Mouse (Mus musculus) limb, embryonic 11.5 days (tissue): ENCODE data around the gene Mff. TPM values are rescaled to one million over a fixed set of nuclear protein-coding genes. Genes with fewer than 3 reads are reported as not detected.

ENCODE experiments used
- ATAC-seq: fragments of 200-750 bp; cut with Nextera tagmentation; 2 replicates; pipeline ENCODE4 v1.8.0; 2017; ENCODE audit warnings: low read depth; ENCODE audit not compliant: insufficient number of reproducible peaks, low FRiP score, low TSS enrichment
- DNase-seq: peaks from one replicate; pipeline ENCODE4 v3.0.0-alpha.2; 2015; ENCODE audit warnings: low spot score
- H3K27ac ChIP-seq: fragments of 300-500 bp; sonication (generic); replicated peaks from 2 replicates; pipeline ENCODE4 v1.5.1; 2014; ENCODE audit warnings: low read depth, mild to moderate bottlenecking, low read length
- H3K27me3 ChIP-seq: fragments of 300-500 bp; sonication (generic); 2 replicates; pipeline ENCODE4 v1.6.1; 2014; ENCODE audit warnings: mild to moderate bottlenecking, low read length, mixed read lengths; ENCODE audit not compliant: control insufficient read depth, insufficient read depth
- H3K36me3 ChIP-seq: fragments of 300-500 bp; sonication (generic); 2 replicates; pipeline ENCODE4 v1.6.1; 2014; ENCODE audit warnings: mild to moderate bottlenecking, low read length, moderate library complexity, mixed read lengths; ENCODE audit not compliant: control insufficient read depth, insufficient read depth
- H3K4me1 ChIP-seq: fragments of 300-500 bp; sonication (generic); 2 replicates; pipeline ENCODE4 v1.6.1; 2014; ENCODE audit warnings: low read length, mixed read lengths; ENCODE audit not compliant: control insufficient read depth, insufficient read depth
- H3K4me2 ChIP-seq: fragments of 300-500 bp; sonication (generic); 2 replicates; pipeline ENCODE4 v1.6.1; 2014; ENCODE audit warnings: low read depth, mild to moderate bottlenecking, moderate library complexity; ENCODE audit not compliant: severe bottlenecking
- H3K4me3 ChIP-seq: fragments of 300-500 bp; sonication (generic); 2 replicates; pipeline ENCODE4 v1.5.1; 2014; ENCODE audit warnings: low read depth, low read length
- H3K9ac ChIP-seq: fragments of 300-500 bp; sonication (generic); 2 replicates; pipeline ENCODE4 v1.6.1; 2014; ENCODE audit warnings: mild to moderate bottlenecking, low read length
- H3K9me3 ChIP-seq: fragments of 300-500 bp; sonication (generic); 2 replicates; pipeline ENCODE4 v1.6.1; 2016; ENCODE audit warnings: low read length; ENCODE audit not compliant: control insufficient read depth
- WGBS: fragments of 180-500 bp; shearing (Covaris S2); extraction: QIAGEN DNeasy Blood & Tissue Kit; methylation state at CpG from one replicate; pipeline ENCODE4 v1.1.7; 2014; 5-methylcytosine and 5-hydroxymethylcytosine counted together
- polyA plus RNA-seq: library from polyadenylated mRNA; unstranded; fragments of >200 nt; fragmentation: Nextera tagmentation; extraction: Ambion mirVana; gene quantifications from 2 replicates; pipeline ENCODE4 v1.2.1, GENCODE M21; 2014

Mff gene
- polyA plus RNA-seq, 1 experiment from 2014 or later = 234 TPM

GRCm38 (mm10) chr1:82761454-82762169, 36.9 kb downstream of the Mff start:
- no peak for DNase-seq

DNA sequence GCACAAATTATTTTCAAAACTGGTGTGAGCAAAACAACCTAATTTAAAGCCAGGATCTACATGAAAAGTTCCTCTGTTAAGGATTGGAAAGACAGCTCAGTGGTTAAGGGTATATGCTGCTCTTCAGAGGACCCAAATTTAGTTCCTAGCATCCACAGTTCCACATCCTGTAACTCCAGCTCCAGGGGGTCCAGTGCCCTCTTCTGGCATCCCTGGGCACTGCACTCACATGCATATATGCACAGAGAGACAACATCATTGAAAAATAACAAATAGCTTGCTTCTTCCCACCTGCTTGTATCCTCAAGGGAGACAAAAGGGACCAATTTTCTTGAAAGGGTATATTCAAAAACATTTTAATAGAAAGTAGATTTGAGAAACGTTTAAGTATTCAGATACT, 37.6 kb downstream of the Mff start:
- Histone ChIP-seq H3K4me1 (no peaks in the 10 kb centered on the region), H3K27me3 (no peaks in the 10 kb centered on the region), H3K36me3 (peaks cover 3% of the 10 kb centered on the region; the same call in 1 of the 2 replicates), H3K4me2 (no peak overlapping the region), H3K4me3 (no peak overlapping the region), H3K9ac (no peak overlapping the region), H3K9me3 (no peaks in the 10 kb centered on the region), H3K27ac (no peak overlapping the region)
- DNase-seq (no peak), ATAC-seq (no peak)
- 72% methylated on average over 1 of the region's 1 CpGs for WGBS

More at GRCm38 (mm10) chr1:82761454-82762169, 36.9 kb downstream of the Mff start:
- Histone ChIP-seq H3K36me3 (peaks cover 3% of the 10 kb centered on the region; the same call in 1 of the 2 replicates), H3K27ac (no peak overlapping the region), H3K4me3 (no peak overlapping the region), H3K27me3 (no peaks in the 10 kb centered on the region), H3K9me3 (no peaks in the 10 kb centered on the region), H3K4me2 (no peak overlapping the region), H3K4me1 (no peaks in the 10 kb centered on the region), H3K9ac (no peak overlapping the region)
- no peak for ATAC-seq
- 90% methylated on average over 8 of the region's 8 CpGs for WGBS

DNA sequence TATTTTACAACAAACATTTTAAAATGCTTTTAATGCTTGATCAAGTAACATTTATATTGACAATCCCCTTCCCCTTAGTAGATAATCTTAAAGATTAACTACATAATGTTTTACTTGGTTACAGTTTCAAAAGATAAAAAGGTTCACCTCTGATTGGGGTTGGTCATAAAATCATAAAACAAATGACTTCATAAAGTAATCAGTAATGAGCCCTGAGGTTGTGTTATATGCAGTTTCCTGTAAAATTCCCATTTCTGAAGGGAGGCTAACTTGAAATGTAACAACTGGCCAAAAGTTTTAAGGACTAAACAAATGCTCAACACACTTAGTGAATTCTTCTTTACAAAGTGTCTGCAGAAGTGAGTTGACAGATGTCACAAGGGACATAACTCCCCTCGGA, 41.5 kb downstream of the Mff start:
- H3K4me2 ChIP-seq = no peak overlapping the region
- no peak overlapping the region for H3K4me3 ChIP-seq
- no peaks in the 10 kb centered on the region for H3K27me3 ChIP-seq
- no peaks in the 10 kb centered on the region for H3K4me1 ChIP-seq
- DNase-seq (no peak), ATAC-seq (no peak)
- no peak overlapping the region for H3K9ac ChIP-seq
- H3K27ac ChIP-seq = no peak overlapping the region
- WGBS = 69% methylated on average over 1 of the region's 1 CpGs
- no peaks in the 10 kb centered on the region for H3K36me3 ChIP-seq
- no peaks in the 10 kb centered on the region for H3K9me3 ChIP-seq

DNA sequence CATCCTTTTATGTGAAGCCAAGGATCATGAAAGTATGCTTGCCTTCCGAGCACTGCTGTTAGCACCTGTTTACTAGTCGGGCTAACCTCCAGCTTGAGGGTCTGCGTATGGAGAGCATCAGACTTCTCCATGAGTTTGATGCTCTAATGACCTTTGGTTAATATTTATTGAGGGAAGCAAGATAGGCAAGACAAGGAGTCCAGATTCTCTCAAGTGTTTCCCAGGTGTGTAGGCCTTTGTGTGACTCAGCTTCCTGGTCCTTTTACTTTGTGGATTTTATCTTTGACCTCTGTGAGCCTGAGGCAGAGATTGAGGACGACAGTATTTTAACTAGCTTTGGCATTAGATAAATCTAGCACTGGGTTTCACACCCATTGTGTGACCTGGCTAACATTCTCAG, 42.0 kb downstream of the Mff start:
- Histone ChIP-seq H3K4me2 (no peak overlapping the region), H3K4me3 (no peak overlapping the region), H3K36me3 (no peaks in the 10 kb centered on the region), H3K27me3 (no peaks in the 10 kb centered on the region), H3K9me3 (no peaks in the 10 kb centered on the region), H3K27ac (no peak overlapping the region), H3K4me1 (no peaks in the 10 kb centered on the region), H3K9ac (no peak overlapping the region)
- ATAC-seq = no peak
- no peak for DNase-seq
- WGBS = 69% methylated on average over 4 of the region's 4 CpGs

GRCm38 (mm10) chr1:82768269-82768668, 43.6 kb downstream of the Mff start, which contains the start of gene Tm4sf20:
Gene Tm4sf20 (minus strand): TSS chr1:82768461.
- no peak within 1 kb of the TSS for H3K27ac ChIP-seq
- H3K27me3 ChIP-seq = no peaks in the 10 kb centered on the region
- 82% methylated on average over 5 of the region's 5 CpGs for WGBS
- no peak within 1 kb of the TSS for H3K4me2 ChIP-seq
- H3K4me3 ChIP-seq = no peak within 1 kb of the TSS
- H3K4me1 ChIP-seq = no peaks in the 10 kb centered on the region
- DNase-seq = no peak
- no peaks in the 10 kb centered on the region for H3K36me3 ChIP-seq
- no peaks in the 10 kb centered on the region for H3K9me3 ChIP-seq
- ATAC-seq = no peak
- H3K9ac ChIP-seq = no peak within 1 kb of the TSS

GRCm38 (mm10) chr1:82771022-82771586, 46.4 kb downstream of the Mff start, which contains the start of gene Gm47791:
Gene Gm47791 (minus strand): TSS chr1:82771243.
- no peak for ATAC-seq
- Histone ChIP-seq H3K9ac (no peak within 1 kb of the TSS), H3K4me1 (no peaks in the 10 kb centered on the region), H3K4me3 (no peak within 1 kb of the TSS), H3K9me3 (no peaks in the 10 kb centered on the region), H3K27me3 (no peaks in the 10 kb centered on the region), H3K27ac (no peak within 1 kb of the TSS), H3K36me3 (no peaks in the 10 kb centered on the region), H3K4me2 (no peak within 1 kb of the TSS)
- no peak for DNase-seq
- 93% methylated on average over 15 of the region's 15 CpGs for WGBS

GRCm38 (mm10) chr1:82772428-82772827, 47.7 kb downstream of the Mff start:
- no peak overlapping the region for H3K9ac ChIP-seq
- no peak overlapping the region for H3K4me3 ChIP-seq
- 0 out of 2 replicates have a peak, but pooled peaks have one; percentile 13 for ATAC-seq
- H3K9me3 ChIP-seq = no peaks in the 10 kb centered on the region
- no peak for DNase-seq
- 90% methylated on average over 4 of the region's 4 CpGs for WGBS
- H3K36me3 ChIP-seq = no peaks in the 10 kb centered on the region
- no peak overlapping the region for H3K4me2 ChIP-seq
- H3K27me3 ChIP-seq = no peaks in the 10 kb centered on the region
- H3K4me1 ChIP-seq = no peaks in the 10 kb centered on the region
- no peak overlapping the region for H3K27ac ChIP-seq

DNA sequence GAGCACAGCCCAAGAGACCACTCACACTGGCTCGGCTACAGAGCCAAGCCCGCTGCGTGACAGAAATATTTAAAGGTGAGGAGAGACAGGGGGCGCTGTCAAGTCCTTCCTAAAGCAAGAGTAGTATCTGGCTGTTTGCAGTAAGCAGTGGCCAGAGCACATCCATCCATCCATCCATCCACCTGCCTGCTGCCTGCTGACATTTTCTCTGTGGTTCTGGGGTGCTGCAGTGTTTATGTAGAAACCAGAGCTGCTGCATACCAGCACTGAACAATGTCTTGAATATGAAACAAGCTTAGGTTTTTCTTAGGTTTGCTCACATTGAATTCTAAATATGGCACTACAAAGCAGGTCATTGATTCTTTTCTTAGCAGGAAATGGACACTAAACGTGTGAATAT, 48.5 kb downstream of the Mff start:
- no peaks in the 10 kb centered on the region for H3K4me1 ChIP-seq
- 73% methylated on average over 5 of the region's 5 CpGs for WGBS
- no peak overlapping the region for H3K9ac ChIP-seq
- no peak overlapping the region for H3K4me3 ChIP-seq
- H3K9me3 ChIP-seq = no peaks in the 10 kb centered on the region
- no peak overlapping the region for H3K27ac ChIP-seq
- no peak overlapping the region for H3K4me2 ChIP-seq
- no peaks in the 10 kb centered on the region for H3K27me3 ChIP-seq
- ATAC-seq = no peak
- no peak for DNase-seq
- H3K36me3 ChIP-seq = no peaks in the 10 kb centered on the region
